Mouse (Mus musculus) lung, embryonic 16.5 days (tissue): ENCODE data around the gene Aqp9. TPM values are rescaled to one million over a fixed set of nuclear protein-coding genes. Genes with fewer than 3 reads are reported as not detected.

ENCODE experiments used
- ATAC-seq: fragments of 200-750 bp; cut with Nextera tagmentation; 2 replicates; pipeline ENCODE4 v1.8.0; 2017; ENCODE audit warnings: low read depth, mild to moderate bottlenecking, moderate library complexity
- H3K27ac ChIP-seq: fragments of 300-500 bp; sonication (generic); 2 replicates; pipeline ENCODE4 v1.5.1; 2014; ENCODE audit warnings: mild to moderate bottlenecking, control low read depth, low read length
- H3K27me3 ChIP-seq: fragments of 300-500 bp; sonication (generic); 2 replicates; pipeline ENCODE4 v1.6.1; 2014; ENCODE audit warnings: low read depth, low read length, mixed read lengths; ENCODE audit not compliant: control insufficient read depth, insufficient read depth
- H3K36me3 ChIP-seq: fragments of 300-500 bp; sonication (generic); 2 replicates; pipeline ENCODE4 v1.6.1; 2014; ENCODE audit warnings: low read length; ENCODE audit not compliant: control insufficient read depth, insufficient read depth
- H3K4me1 ChIP-seq: fragments of 300-500 bp; sonication (generic); replicated peaks from 2 replicates; pipeline ENCODE4 v1.6.1; 2014; ENCODE audit warnings: low read length, mixed read lengths; ENCODE audit not compliant: control insufficient read depth, insufficient read depth
- H3K4me2 ChIP-seq: fragments of 300-500 bp; sonication (generic); 2 replicates; pipeline ENCODE4 v1.6.1; 2014; ENCODE audit warnings: low read depth, low read length, control low read depth
- H3K4me3 ChIP-seq: fragments of 300-500 bp; sonication (generic); 2 replicates; pipeline ENCODE4 v1.5.1; 2014; ENCODE audit warnings: mild to moderate bottlenecking, low read length, control low read depth
- H3K9ac ChIP-seq: fragments of 300-500 bp; sonication (generic); 2 replicates; pipeline ENCODE4 v1.6.1; 2014; ENCODE audit warnings: low read length, control low read depth
- H3K9me3 ChIP-seq: fragments of 300-500 bp; sonication (generic); 2 replicates; pipeline ENCODE4 v1.6.1; 2016; ENCODE audit warnings: low read length; ENCODE audit not compliant: control insufficient read depth
- WGBS: fragments of 180-500 bp; shearing (Covaris S2); extraction: QIAGEN DNeasy Blood & Tissue Kit; methylation state at CpG from one replicate; pipeline ENCODE4 v1.1.7; 2014; 5-methylcytosine and 5-hydroxymethylcytosine counted together
- polyA plus RNA-seq: library from polyadenylated mRNA; unstranded; fragments of >200 nt; fragmentation: Nextera tagmentation; extraction: Ambion mirVana; gene quantifications from 2 replicates; pipeline ENCODE4 v1.2.1, GENCODE M21; 2015

Aqp9 gene
- polyA plus RNA-seq, 1 experiment from 2014 or later = 0.64 TPM

- Histone ChIP-seq H3K4me2 (no peak overlapping the region), H3K4me1 (no peaks in the 10 kb centered on the region), H3K27ac (no peak overlapping the region), H3K9ac (no peak overlapping the region), H3K36me3 (no peaks in the 10 kb centered on the region), H3K27me3 (no peaks in the 10 kb centered on the region), H3K4me3 (no peak overlapping the region), H3K9me3 (no peaks in the 10 kb centered on the region)
- WGBS = 54% methylated on average over 6 of the region's 6 CpGs
- ATAC-seq = no peak
These were observed 17.1 kb downstream of the Aqp9 start for GRCm38 (mm10) chr9:71151386-71151785.

GRCm38 (mm10) chr9:71150175-71150574, 18.3 kb downstream of the Aqp9 start:
- Histone ChIP-seq H3K9ac (no peak overlapping the region), H3K4me1 (no peaks in the 10 kb centered on the region)
- WGBS = 67% methylated on average over 4 of the region's 4 CpGs

GRCm38 (mm10) chr9:71148890-71149289, 19.6 kb downstream of the Aqp9 start:
- no peaks in the 10 kb centered on the region for H3K9me3 ChIP-seq
- no peak overlapping the region for H3K9ac ChIP-seq
- no peak overlapping the region for H3K27ac ChIP-seq
- H3K4me3 ChIP-seq = no peak overlapping the region
- no peaks in the 10 kb centered on the region for H3K36me3 ChIP-seq
- H3K4me2 ChIP-seq = no peak overlapping the region
- H3K27me3 ChIP-seq = no peaks in the 10 kb centered on the region
- ATAC-seq = no peak
- no peaks in the 10 kb centered on the region for H3K4me1 ChIP-seq

More at GRCm38 (mm10) chr9:71150175-71150574, 18.3 kb downstream of the Aqp9 start:
- Histone ChIP-seq H3K36me3 (no peaks in the 10 kb centered on the region), H3K9me3 (no peaks in the 10 kb centered on the region), H3K4me2 (no peak overlapping the region), H3K27me3 (no peaks in the 10 kb centered on the region), H3K4me3 (no peak overlapping the region), H3K27ac (no peak overlapping the region)
- no peak for ATAC-seq

GRCm38 (mm10) chr9:71146210-71146609, 22.3 kb downstream of the Aqp9 start:
- H3K9ac ChIP-seq = no peak overlapping the region
- no peaks in the 10 kb centered on the region for H3K27me3 ChIP-seq
- H3K4me1 ChIP-seq = no peaks in the 10 kb centered on the region
- H3K36me3 ChIP-seq = no peaks in the 10 kb centered on the region
- no peak overlapping the region for H3K27ac ChIP-seq
- no peak overlapping the region for H3K4me3 ChIP-seq
- no peaks in the 10 kb centered on the region for H3K9me3 ChIP-seq
- no peak overlapping the region for H3K4me2 ChIP-seq
- no peak for ATAC-seq
- 81% methylated on average over 10 of the region's 10 CpGs for WGBS

GRCm38 (mm10) chr9:71140205-71140604, 28.3 kb downstream of the Aqp9 start:
- no peak overlapping the region for H3K4me3 ChIP-seq
- no peak overlapping the region for H3K4me2 ChIP-seq
- no peak overlapping the region for H3K27ac ChIP-seq
- H3K36me3 ChIP-seq = no peaks in the 10 kb centered on the region
- H3K9me3 ChIP-seq = no peaks in the 10 kb centered on the region
- no peaks in the 10 kb centered on the region for H3K4me1 ChIP-seq
- no peak for ATAC-seq
- H3K27me3 ChIP-seq = no peaks in the 10 kb centered on the region
- H3K9ac ChIP-seq = no peak overlapping the region
- 67% methylated on average over 8 of the region's 8 CpGs for WGBS

GRCm38 (mm10) chr9:71138936-71139335, 29.5 kb downstream of the Aqp9 start:
- Histone ChIP-seq H3K4me1 (no peaks in the 10 kb centered on the region), H3K4me3 (no peak overlapping the region), H3K9me3 (no peaks in the 10 kb centered on the region), H3K27ac (no peak overlapping the region), H3K4me2 (no peak overlapping the region), H3K9ac (no peak overlapping the region), H3K27me3 (no peaks in the 10 kb centered on the region), H3K36me3 (no peaks in the 10 kb centered on the region)
- WGBS = 58% methylated on average over 2 of the region's 2 CpGs
- no peak for ATAC-seq

GRCm38 (mm10) chr9:71137267-71137945, 31.1 kb downstream of the Aqp9 start:
- Histone ChIP-seq H3K9me3 (no peaks in the 10 kb centered on the region), H3K4me2 (no peak overlapping the region), H3K4me3 (no peak overlapping the region)

GRCm38 (mm10) chr9:71135073-71135472, 33.4 kb downstream of the Aqp9 start:
- Histone ChIP-seq H3K9ac (no peak overlapping the region), H3K4me2 (no peak overlapping the region), H3K4me1 (no peaks in the 10 kb centered on the region), H3K9me3 (no peaks in the 10 kb centered on the region), H3K27ac (no peak overlapping the region), H3K27me3 (no peaks in the 10 kb centered on the region), H3K36me3 (no peaks in the 10 kb centered on the region), H3K4me3 (no peak overlapping the region)
- ATAC-seq = no peak
- 61% methylated on average over 5 of the region's 5 CpGs for WGBS

More at GRCm38 (mm10) chr9:71137267-71137945, 31.1 kb downstream of the Aqp9 start:
- Histone ChIP-seq H3K27ac (no peak overlapping the region), H3K4me1 (no peaks in the 10 kb centered on the region), H3K27me3 (no peaks in the 10 kb centered on the region), H3K36me3 (no peaks in the 10 kb centered on the region), H3K9ac (no peak overlapping the region)
- no peak for ATAC-seq
- WGBS = 57% methylated on average over 6 of the region's 6 CpGs

GRCm38 (mm10) chr9:71133190-71133589, 35.3 kb downstream of the Aqp9 start:
- no peak overlapping the region for H3K9ac ChIP-seq
- no peaks in the 10 kb centered on the region for H3K4me1 ChIP-seq
- H3K36me3 ChIP-seq = no peaks in the 10 kb centered on the region
- no peak for ATAC-seq
- H3K4me2 ChIP-seq = no peak overlapping the region
- H3K9me3 ChIP-seq = no peaks in the 10 kb centered on the region
- 64% methylated on average over 5 of the region's 5 CpGs for WGBS
- H3K27ac ChIP-seq = no peak overlapping the region
- H3K4me3 ChIP-seq = no peak overlapping the region
- H3K27me3 ChIP-seq = no peaks in the 10 kb centered on the region

GRCm38 (mm10) chr9:71131822-71132221, 36.7 kb downstream of the Aqp9 start:
- Histone ChIP-seq H3K9me3 (no peaks in the 10 kb centered on the region), H3K4me2 (no peak overlapping the region), H3K4me1 (no peaks in the 10 kb centered on the region), H3K27me3 (no peaks in the 10 kb centered on the region), H3K4me3 (no peak overlapping the region), H3K9ac (no peak overlapping the region), H3K36me3 (no peaks in the 10 kb centered on the region), H3K27ac (no peak overlapping the region)
- no peak for ATAC-seq
- WGBS = 40% methylated on average over 5 of the region's 5 CpGs
